Mouse (Mus musculus) stomach, postnatal 0 days (tissue): ENCODE measurements at regions not wholly inside any gene's neighbourhood (a gene's known extent, or its start where the extent isn't known, plus 50 kb on each side); places are given as distances from the start of the nearest gene placed in this dataset.
A peak's percentile ranks its signal among the peaks of the same experiment; 100 is the strongest.

Experiments used
- ATAC-seq: fragments of 200-750 bp; cut with Nextera tagmentation; 2 replicates; pipeline ENCODE4 v1.8.0; 2017; ENCODE audit not compliant: low FRiP score, low TSS enrichment
- DNase-seq: peaks from one replicate; pipeline ENCODE4 v3.0.0-alpha.2; 2016; ENCODE audit warnings: low spot score
- H3K27ac ChIP-seq: fragments of 300-500 bp; sonication (generic); replicated peaks from 2 replicates; pipeline ENCODE4 v1.5.1; 2014; ENCODE audit warnings: mild to moderate bottlenecking, control low read depth
- H3K27me3 ChIP-seq: fragments of 300-500 bp; sonication (generic); 2 replicates; pipeline ENCODE4 v1.6.1; 2014; ENCODE audit warnings: low read length; ENCODE audit not compliant: control insufficient read depth, insufficient read depth
- H3K36me3 ChIP-seq: fragments of 300-500 bp; sonication (generic); 2 replicates; pipeline ENCODE4 v1.6.1; 2014; ENCODE audit warnings: low read length, mixed read lengths; ENCODE audit not compliant: control insufficient read depth, insufficient read depth
- H3K4me1 ChIP-seq: fragments of 300-500 bp; sonication (generic); replicated peaks from 2 replicates; pipeline ENCODE4 v1.6.1; 2014; ENCODE audit warnings: antibody characterized with exemption; ENCODE audit not compliant: control insufficient read depth, insufficient read depth
- H3K4me2 ChIP-seq: fragments of 300-500 bp; sonication (generic); replicated peaks from 2 replicates; pipeline ENCODE4 v1.6.1; 2014; ENCODE audit warnings: low read depth, mild to moderate bottlenecking, control low read depth, moderate library complexity
- H3K4me3 ChIP-seq: fragments of 300-500 bp; sonication (generic); 2 replicates; pipeline ENCODE4 v1.5.1; 2014; ENCODE audit warnings: low read depth, low read length, control low read depth
- H3K9ac ChIP-seq: fragments of 300-500 bp; sonication (generic); 2 replicates; pipeline ENCODE4 v1.6.1; 2014; ENCODE audit warnings: mild to moderate bottlenecking, low read length, control low read depth, mixed read lengths
- H3K9me3 ChIP-seq: fragments of 300-500 bp; sonication (generic); 2 replicates; pipeline ENCODE4 v1.6.1; 2016; ENCODE audit warnings: low read length; ENCODE audit not compliant: control insufficient read depth
- CTCF ChIP-seq: IDR thresholded peaks from 2 replicates; pipeline ENCODE4 v1.5.1; 2016; ENCODE audit warnings: antibody characterized with exemption, low read depth, mild to moderate bottlenecking, moderate library complexity
- EP300 ChIP-seq: optimal IDR thresholded peaks from 2 replicates; pipeline ENCODE3; 2016; ENCODE audit warnings: antibody characterized with exemption
- WGBS: fragments of 180-500 bp; shearing (Covaris S2); extraction: QIAGEN DNeasy Blood & Tissue Kit; methylation state at CpG from one replicate; pipeline ENCODE4 v1.1.7; 2014; 5-methylcytosine and 5-hydroxymethylcytosine counted together

- peak overlapping the region; percentile 44 for H3K4me2 ChIP-seq
- peak; percentile 76 for DNase-seq
- no peak overlapping the region for H3K4me3 ChIP-seq
- H3K9me3 ChIP-seq: no peaks in the 10 kb centered on the region
- ATAC-seq: peak; percentile 79
- H3K4me1 ChIP-seq: no peaks in the 10 kb centered on the region; the same call in 1 of the 2 replicates
- WGBS: 19% methylated on average over 20 of the region's 20 CpGs
- no peaks in the 10 kb centered on the region for H3K27me3 ChIP-seq
- no peaks in the 10 kb centered on the region for H3K36me3 ChIP-seq
- no peak overlapping the region for H3K9ac ChIP-seq
- H3K27ac ChIP-seq: peak overlapping the region; percentile 49; the same call in 1 of the 2 replicates
- TF ChIP-seq CTCF (no peak), EP300 (no peak)
Measured at GRCm38 (mm10) chr11:35006773-35007567, 114.1 kb upstream of the Slit3 start.

DNA sequence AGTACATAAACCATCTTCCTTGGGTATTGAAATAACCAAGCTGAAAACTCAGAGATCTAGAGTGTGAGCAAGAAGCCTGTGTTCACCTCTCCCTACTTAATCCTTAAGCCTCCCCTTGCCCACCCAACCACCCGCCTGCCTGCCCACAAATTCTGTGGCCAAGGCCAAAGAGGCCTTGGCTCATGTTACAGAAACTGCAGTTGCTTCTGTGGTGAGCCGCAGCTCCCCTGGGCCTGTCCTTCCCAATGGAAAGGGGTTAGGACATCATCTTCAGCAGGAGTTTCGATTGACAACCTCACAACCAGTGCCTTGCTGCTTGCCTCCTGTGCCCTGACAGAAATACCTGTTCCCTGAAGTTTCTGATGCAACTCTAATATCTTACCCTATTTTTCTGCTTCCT is 115.9 kb upstream of the Slit3 start:
- no peak for TF ChIP-seq CTCF
- TF ChIP-seq EP300: no peak
- Histone ChIP-seq H3K36me3 (no peaks in the 10 kb centered on the region), H3K27me3 (no peaks in the 10 kb centered on the region), H3K9me3 (no peaks in the 10 kb centered on the region), H3K4me1 (no peaks in the 10 kb centered on the region; the same call in 1 of the 2 replicates), H3K9ac (no peak overlapping the region), H3K4me2 (no peak overlapping the region), H3K4me3 (no peak overlapping the region), H3K27ac (no peak overlapping the region)
- ATAC-seq (no peak), DNase-seq (no peak)
- WGBS: 82% methylated on average over 3 of the region's 3 CpGs

DNA sequence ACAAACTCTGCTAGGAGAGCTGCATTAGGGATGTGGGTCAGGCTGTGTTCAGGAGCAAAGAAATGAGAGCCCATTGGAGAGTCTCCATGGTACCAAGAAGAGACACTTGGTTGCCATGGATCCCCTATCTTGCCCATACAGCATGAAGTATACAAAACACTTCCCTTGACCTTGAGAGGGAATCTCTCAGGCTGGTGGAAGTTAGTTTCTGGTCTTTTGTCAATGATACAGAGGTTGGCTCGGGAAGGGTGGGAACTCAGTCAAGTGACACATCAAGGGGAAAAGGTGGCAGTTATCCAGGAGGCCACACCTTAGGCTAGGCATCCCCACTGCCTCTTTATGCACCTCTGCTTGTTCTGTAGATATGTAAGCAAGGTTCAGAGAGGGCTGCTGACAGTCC is 116.6 kb upstream of the Slit3 start:
- DNase-seq (no peak), ATAC-seq (no peak)
- Histone ChIP-seq H3K9me3 (no peaks in the 10 kb centered on the region), H3K27me3 (no peaks in the 10 kb centered on the region), H3K9ac (no peak overlapping the region), H3K27ac (no peak overlapping the region), H3K4me1 (no peaks in the 10 kb centered on the region; the same call in 1 of the 2 replicates), H3K4me2 (no peak overlapping the region), H3K4me3 (no peak overlapping the region), H3K36me3 (no peaks in the 10 kb centered on the region)
- WGBS: 45% methylated on average over 1 of the region's 1 CpGs
- no peak for TF ChIP-seq CTCF
- no peak for TF ChIP-seq EP300

- DNase-seq: no peak
Measured at GRCm38 (mm10) chr11:35003956-35004355, 117.1 kb upstream of the Slit3 start.

GRCm38 (mm10) chr11:34997906-34998305 is 123.1 kb upstream of the Slit3 start:
- TF ChIP-seq EP300 (no peak), CTCF (no peak)
- no peak overlapping the region for H3K9ac ChIP-seq
- ATAC-seq (no peak), DNase-seq (no peak)
- H3K27me3 ChIP-seq: no peaks in the 10 kb centered on the region
- H3K36me3 ChIP-seq: no peaks in the 10 kb centered on the region
- 90% methylated on average over 2 of the region's 2 CpGs for WGBS
- no peak overlapping the region for H3K27ac ChIP-seq
- no peaks in the 10 kb centered on the region for H3K9me3 ChIP-seq
- no peak overlapping the region for H3K4me2 ChIP-seq
- H3K4me1 ChIP-seq: no peaks in the 10 kb centered on the region
- H3K4me3 ChIP-seq: no peak overlapping the region

More at GRCm38 (mm10) chr11:35003956-35004355, 117.1 kb upstream of the Slit3 start:
- no peak overlapping the region for H3K4me2 ChIP-seq
- H3K36me3 ChIP-seq: no peaks in the 10 kb centered on the region
- H3K27me3 ChIP-seq: no peaks in the 10 kb centered on the region
- TF ChIP-seq CTCF (peak; percentile 33), EP300 (no peak)
- 28% methylated on average over 3 of the region's 3 CpGs for WGBS
- no peak for ATAC-seq
- H3K27ac ChIP-seq: no peak overlapping the region
- no peaks in the 10 kb centered on the region; the same call in 1 of the 2 replicates for H3K4me1 ChIP-seq
- no peaks in the 10 kb centered on the region for H3K9me3 ChIP-seq
- H3K9ac ChIP-seq: no peak overlapping the region
- no peak overlapping the region for H3K4me3 ChIP-seq

DNA sequence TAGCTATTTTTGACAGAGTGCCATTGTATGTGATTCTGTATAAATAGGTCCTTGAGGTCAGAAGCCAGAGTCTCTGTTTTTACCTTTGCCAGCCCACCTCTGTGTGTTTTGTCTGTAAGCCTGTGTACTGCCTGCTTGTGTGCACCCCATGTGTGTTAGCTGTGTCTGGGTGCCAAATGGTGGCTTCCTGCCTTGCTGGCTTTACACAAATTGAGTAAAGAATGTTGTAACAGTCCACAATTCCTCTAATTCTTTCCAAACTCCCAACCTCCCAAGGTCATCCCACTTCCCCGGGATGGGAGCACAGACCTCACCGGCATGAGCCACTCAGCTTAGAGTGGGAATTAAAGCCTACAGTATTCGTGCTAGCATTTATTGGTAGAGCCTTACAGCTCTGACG is 125.5 kb upstream of the Slit3 start:
- H3K36me3 ChIP-seq: no peaks in the 10 kb centered on the region
- DNase-seq: no peak
- WGBS: 73% methylated on average over 4 of the region's 4 CpGs
- H3K9ac ChIP-seq: no peak overlapping the region
- TF ChIP-seq CTCF (no peak), EP300 (no peak)
- no peaks in the 10 kb centered on the region for H3K9me3 ChIP-seq
- no peaks in the 10 kb centered on the region for H3K27me3 ChIP-seq
- H3K27ac ChIP-seq: no peak overlapping the region
- no peak overlapping the region for H3K4me2 ChIP-seq
- no peaks in the 10 kb centered on the region for H3K4me1 ChIP-seq
- ATAC-seq: no peak
- H3K4me3 ChIP-seq: no peak overlapping the region
